Mouse (Mus musculus) small intestine, adult 2 months (tissue): Measurements from ENCODE around the gene Gm44965.

ENCODE experiments used
- CTCF ChIP-seq: fragments of 200-500 bp; IDR thresholded peaks from 2 replicates; pipeline ENCODE4 v1.5.1; 2012; ENCODE audit warnings: low read depth, mild to moderate bottlenecking, control low read depth, inconsistent platforms, low read length, moderate library complexity, mixed read lengths; ENCODE audit not compliant: insufficient replicate concordance, insufficient read length; ENCODE audit errors: extremely low read depth
- POLR2A ChIP-seq: fragments of 200-500 bp; IDR thresholded peaks from 2 replicates; pipeline ENCODE4 v1.6.1; 2012; ENCODE audit warnings: low read depth, mild to moderate bottlenecking, control low read depth, inconsistent platforms, low read length, moderate library complexity

DNA sequence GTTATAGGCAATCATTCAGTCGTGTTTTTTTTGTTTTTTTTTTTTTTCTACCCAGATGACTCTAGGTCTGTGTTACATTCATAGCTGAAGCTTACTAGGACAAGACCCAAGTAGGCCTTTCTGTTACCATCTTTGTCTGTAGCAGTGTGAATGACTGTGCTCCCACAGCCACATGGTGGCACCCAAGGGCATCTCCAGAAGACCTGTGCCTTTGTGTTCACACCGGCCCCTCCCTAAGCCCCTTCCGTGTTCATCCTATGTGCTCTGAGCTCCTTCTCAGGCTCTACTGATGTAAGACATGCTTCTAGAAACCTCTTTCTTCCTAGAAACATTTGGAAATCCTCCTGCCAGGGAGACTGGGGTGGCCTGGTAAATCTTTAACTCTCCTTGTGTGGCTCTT is 53.3 kb downstream of the Gm44965 start, which contains the start of gene Gimap8:
- TF ChIP-seq CTCF (peak; percentile 50; the same call in 1 of the 2 replicates), POLR2A (no peak)
